Mouse (Mus musculus) lung, postnatal 14 days (tissue): Measurements from ENCODE around the gene Rpl19.

ENCODE experiments used
- DNase-seq: peaks from one replicate; pipeline ENCODE4 v3.0.0; 2021

Rpl19 gene

DNA sequence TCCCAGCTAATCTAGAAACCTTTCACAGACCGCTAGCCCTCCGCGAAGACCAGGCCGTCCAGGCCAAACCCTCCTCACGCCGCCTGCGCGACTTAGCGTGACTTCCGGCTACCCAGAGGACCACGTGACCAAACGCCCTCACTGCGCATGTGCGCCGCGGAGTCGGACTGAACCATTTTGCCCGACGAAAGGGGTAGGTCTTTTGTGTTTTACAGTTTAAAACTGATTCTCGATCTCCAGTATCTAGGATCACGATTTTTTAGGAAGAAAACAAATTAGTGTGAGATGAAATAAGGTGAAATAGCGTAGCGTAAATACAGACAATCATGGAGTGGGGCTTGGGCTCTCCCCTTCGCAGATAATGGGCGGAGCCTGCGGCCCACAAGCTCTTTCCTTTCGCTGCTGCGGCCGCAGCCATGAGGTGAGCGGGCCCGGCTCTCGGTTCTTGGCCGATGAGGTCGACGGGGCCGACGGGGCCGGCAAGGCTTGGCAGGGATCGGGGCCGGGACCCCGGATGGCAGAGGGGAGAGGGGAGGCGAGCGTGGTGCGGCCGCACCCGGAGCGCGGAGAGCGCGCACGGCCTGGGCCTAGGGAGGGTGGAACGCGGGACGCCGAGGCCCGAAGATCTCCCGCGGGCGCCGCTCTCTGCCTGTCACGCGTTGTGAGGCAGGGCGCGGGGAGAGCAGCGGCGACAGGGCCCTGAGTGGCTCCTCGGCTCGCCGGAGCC, at the start of gene Rpl19:
Gene Rpl19, plus strand, starts transcription at position 141 of the 727 bp plus-strand sequence.
- DNase-seq, result peak; percentile 94

DNA sequence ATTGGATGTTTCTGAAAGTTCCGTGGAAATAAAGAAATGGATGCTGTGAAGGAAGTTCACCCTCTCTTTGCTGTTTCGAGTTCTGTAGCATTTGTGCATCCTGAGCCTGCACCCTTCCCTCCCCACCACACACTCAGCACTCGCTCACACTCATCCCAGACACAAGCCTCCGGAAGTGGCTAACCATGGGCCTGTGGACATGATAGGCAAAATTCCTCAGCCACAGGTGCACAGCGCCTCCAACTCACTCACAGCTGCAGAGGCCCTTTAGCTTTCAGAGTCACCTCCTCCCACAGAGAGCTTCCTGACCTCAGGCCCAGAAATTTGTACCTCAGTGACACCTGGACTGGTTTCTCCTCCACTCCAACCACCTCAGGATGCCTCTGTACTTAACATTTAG, 48.7 kb upstream of the Rpl19 start:
- DNase-seq, result no peak

DNA sequence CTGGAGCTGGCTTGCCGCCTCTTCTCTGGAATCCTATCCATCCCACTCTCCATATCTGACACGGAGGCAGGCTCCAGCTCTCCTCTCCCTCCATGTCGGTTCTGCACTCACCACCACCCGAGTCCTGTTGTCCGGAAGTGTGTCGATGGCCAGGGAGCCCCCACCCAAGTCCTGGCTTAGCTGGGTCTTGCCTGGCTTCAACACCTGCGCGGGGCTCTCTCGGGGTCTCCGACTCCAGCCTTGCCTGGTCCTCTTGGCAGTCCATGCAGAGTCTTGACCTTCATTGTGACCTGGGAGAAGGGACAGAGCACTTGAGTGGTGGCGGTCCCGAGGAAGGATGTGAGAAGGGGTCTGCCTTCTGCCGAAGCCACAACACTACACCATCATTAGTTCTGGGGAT, 48.1 kb upstream of the Rpl19 start:
- no peak for DNase-seq

DNA sequence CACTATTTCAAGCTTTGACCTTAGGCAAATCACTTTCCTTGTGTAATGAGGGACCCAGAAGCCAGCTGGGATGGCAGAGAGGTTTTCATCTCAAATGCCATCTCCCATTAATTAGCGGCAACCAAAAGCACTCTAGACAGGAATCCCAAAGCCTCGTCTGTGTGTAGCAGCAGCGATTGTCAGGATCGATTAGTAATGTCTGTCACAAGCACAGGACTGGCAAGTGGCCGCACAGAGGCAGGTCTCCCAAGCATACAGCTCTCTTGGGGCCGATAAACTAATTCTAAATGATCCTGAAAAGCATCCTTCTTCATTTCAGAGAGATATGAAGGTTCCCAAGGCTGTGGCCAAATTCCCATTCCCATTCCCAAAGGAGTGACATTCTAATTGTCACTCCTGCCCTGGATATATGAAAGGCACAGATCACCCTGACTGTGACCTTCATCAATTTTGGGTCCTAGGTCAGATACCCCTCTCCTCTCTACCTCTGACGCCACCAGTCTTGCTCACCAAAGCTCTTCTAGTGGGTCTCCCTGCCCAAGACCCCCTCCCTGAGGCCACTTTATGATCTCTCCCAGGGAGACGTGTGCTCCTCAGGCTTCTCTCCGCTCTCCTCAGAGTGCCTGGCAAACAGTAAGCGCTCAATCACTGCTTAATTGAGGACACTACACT, 46.5 kb upstream of the Rpl19 start:
- DNase-seq, result no peak

DNA sequence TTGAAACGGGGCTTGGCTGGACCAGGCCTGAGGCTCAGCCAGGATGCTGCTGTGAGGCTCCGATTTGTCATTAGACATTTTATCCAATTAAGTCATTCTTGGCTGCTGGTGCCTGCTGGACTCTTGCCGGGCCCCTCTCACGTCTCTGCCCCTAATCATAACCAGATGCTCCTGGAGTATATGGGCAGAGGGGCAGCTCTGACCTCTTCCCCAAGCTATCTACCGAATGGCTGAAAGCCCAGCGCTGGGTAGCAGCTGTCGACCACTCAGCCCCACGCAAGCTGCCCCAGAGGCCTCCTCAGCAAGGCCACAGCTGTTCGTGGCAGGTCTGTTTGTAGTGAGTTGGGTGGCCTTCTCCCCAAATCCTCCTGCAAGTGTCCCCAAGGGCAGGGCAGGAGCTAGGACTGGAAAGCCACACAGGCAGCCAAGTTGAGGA, 46.0 kb upstream of the Rpl19 start:
- no peak for DNase-seq

DNA sequence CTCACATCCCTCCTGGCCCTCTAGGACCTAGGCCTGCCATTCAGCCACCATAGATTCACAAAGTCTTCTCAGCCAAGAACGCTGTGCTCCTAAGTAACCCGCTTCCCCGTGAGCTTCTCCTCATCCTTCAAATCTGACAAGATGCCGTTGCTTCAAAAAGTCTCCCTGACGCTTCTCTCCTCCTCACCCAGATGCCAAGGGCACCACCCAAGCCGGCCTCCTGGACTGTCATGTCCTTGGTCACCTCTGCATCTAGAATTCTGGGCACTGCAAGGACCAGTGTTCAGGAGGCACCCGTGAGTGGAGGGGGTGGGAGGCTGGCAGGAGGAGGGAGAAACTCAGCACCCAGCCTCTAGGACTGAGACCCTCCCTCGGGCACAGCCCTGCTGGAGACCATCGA, 43.8 kb upstream of the Rpl19 start:
- DNase-seq, result no peak

DNA sequence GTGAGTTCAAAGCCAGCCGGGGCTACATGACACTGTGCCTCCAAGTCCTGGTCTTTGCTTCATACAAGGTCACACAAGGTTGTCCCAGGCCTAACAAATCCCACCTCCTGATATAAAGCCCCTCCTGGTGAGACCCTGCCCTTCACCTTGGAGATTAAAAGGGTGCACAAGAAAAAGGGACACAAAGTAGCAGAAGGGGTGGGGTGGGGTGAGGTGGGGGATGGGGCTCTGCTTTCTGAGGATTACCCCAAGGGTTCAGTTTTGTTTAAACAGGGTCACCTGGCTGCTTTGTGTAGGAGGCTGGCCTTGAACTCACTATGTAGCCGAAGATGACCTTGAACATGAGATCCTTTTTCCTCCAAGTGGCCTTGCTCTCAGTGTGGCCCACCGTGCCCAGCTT, 43.0 kb upstream of the Rpl19 start:
- no peak for DNase-seq

DNA sequence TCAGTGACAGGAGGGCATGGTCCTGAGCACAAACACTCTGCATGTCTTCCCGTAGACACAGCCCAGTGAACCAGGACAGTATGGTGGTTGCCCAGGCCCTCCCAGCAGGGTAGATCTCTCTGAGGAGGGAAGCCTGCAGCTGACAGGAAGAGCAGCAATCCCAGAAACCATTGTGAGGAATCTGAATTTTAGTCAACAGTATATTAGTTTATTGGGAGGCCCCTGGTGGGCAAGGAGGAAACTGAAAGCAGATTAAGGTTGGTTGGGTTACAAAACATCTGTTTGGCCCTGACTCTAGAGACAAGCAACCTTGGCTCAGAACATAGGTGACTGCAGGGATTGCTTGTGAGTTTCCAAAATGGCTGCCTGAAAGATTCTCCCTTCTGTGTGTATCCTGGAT, 42.5 kb upstream of the Rpl19 start:
- DNase-seq, result no peak

DNA sequence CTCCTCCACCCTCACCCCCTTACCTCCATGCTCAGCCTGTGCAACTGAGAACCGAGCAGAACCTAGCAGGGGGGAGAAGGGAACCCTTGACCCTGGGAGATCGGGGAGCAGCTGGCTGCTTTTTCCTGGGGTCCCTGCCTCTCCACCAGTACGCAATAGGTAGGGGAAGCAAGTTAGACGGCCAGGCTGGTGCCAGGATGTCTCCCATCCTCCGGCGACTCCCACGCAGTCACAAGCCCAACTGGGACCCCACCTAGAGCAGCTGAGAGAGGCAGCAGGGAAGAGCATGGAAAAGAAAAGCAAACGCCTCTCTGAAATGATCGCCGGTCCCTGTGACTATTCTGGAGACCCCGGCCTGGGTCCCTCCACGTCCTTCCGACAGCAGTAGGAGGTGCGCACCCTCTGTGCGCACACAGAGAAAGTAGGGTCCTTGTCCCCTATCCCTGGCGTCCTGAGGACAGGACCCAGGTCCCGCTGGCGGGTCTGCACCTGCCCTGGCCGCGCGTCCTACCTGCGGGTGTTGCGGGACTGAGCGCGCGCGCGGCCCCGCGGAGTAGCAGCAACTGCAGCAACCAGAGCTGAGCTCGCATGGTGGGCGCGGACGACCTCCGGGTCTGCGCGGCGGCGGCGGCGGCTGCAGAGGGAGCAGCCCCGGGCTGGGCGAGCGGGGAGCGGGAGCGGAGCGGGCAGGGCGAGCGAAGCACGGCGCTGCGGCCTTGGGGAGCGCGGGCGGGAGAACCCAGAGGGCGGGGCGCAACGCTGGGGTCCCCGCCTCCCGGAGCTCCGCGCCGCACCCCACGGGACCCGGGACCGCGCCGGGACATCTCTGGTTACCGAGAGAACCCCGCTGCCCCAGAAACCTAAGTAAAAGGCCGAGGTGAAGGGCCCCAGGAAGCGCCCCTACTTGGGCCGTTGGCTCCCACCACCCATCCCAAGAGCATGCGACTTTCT, 40.5 kb upstream of the Rpl19 start, which contains the start of gene Plxdc1:
Gene Plxdc1, minus strand, starts transcription at position 718 of the 951 bp plus-strand sequence.
- peak; percentile 53 for DNase-seq

DNA sequence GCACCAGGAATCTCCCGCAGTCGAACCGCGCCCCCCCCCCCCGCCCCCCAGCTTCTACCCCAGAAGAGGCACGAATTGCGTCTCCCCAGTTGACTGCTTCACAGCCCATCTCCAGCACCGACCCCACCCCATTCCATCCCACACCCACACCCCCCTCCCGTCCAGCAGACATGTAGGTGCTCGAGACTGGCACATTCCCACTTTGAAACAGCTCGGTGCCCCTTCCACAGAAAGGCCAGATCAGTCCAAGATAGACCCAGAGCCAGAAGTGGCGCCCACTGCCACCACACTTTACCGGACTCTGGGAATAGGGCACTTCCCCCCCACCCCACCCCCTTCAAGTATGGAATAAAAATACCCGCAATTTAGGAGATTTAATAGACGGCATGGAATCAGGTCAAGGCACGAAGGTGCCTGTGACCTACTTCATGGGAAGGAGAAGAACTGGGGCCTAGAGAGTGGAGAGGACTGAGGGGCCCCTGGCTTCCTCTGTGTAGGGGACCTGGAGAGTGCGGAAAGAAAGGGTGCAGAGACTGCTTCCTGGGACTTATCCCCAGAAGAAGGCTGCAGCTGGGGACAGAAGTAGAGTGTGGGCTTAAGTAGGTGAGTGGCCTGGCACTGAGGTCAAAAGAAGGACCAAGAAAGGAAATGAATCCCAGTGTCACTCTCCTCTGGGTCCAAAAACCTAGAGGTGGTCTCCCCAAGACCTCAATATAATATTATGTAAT, 39.6 kb upstream of the Rpl19 start:
- no peak for DNase-seq

DNA sequence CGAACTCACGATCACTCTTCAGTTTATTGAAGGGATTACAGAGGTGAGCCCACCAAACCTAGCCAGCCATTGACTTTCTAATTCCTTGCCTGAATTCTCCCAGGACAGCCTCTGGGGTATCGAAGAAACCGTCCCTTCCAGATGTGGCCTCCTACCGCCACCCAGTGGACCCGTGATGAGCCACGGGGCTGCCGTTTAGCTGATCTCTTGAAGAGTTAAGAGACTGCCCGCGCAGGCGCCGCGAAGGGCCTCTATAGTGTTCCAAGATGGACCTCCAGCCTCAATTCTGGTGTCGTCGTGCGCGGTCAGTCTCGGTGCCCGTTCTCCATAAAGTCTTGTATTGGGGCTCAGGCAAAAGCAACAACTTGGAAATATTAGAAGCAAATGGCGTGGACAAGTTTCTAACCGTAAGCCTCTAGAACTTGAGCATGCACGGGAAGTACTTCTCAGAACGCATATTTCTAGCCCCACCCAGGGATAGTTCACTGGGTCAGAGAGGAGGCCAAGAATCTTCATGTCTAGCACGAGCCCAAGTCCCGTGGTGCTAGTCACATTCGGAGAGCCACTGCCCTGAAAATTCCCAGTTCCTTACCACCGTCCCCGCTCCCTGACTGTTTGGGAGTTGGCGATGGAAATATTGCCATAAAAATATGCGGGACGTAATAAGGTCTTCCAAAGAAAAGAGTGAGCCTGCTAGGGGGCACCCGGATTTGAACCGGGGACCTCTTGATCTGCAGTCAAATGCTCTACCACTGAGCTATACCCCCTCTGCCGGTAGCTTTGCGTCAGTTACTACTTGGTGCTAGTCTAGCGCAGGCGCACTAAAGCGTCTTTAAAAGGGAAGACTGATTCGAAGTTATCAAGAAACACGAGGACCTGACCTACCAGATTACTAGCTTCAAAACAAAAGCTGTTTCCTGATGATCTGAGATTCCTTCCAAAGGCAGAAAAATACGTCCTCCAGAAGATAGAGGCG, 38.7 kb upstream of the Rpl19 start:
- peak; percentile 95 for DNase-seq

DNA sequence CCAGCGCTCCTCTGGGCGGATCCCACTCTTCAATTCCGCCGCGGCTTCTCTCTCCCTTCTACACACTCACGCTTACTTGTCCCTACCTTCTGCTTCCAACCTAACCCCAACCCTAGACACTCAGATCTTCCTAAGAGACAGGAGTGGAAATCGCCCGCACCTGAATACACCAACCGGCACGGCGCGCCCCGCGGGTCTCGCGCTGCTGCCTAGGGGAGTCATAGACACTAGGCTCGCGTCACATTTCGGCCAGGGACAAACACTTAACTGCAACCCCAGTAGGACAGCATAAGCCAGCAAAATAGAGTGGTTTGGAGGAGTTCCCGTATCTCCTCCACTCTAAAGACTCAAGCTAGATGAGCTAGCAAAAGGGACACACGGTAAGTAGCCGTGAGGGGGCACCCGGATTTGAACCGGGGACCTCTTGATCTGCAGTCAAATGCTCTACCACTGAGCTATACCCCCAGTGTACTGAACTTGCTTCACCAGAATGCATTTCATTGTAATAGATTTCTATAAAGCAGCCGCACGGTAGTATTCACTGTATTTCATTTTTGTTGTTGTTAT, 37.9 kb upstream of the Rpl19 start:
- peak; percentile 92 for DNase-seq

DNA sequence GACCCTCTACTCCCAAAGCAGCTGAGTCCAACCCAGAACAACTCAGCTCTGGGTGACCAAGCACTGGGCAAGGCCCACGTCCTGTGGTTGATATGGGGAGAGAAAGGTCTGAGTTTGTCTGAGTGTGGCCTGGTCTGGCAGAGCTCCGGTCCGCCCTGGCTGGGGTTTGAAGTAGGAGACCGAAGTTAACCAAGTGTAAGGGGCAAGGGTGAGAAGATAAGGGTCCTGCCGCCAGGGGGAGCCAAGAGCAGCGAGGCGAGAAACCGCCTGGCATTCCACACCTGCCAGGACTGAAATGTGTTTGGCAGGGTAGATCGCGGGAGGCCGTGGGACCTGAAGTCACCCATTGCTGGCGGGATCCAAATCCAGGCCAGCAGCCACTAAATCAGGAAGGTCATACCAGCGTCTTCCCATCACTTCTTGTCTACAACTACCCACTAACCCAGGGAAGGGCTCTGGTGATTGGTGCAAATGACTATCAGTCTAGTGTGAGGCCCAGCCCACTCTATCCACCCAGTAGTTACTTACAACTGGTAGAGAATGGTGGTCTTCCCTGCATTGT, 31.9 kb upstream of the Rpl19 start:
- peak; percentile 90 for DNase-seq

DNA sequence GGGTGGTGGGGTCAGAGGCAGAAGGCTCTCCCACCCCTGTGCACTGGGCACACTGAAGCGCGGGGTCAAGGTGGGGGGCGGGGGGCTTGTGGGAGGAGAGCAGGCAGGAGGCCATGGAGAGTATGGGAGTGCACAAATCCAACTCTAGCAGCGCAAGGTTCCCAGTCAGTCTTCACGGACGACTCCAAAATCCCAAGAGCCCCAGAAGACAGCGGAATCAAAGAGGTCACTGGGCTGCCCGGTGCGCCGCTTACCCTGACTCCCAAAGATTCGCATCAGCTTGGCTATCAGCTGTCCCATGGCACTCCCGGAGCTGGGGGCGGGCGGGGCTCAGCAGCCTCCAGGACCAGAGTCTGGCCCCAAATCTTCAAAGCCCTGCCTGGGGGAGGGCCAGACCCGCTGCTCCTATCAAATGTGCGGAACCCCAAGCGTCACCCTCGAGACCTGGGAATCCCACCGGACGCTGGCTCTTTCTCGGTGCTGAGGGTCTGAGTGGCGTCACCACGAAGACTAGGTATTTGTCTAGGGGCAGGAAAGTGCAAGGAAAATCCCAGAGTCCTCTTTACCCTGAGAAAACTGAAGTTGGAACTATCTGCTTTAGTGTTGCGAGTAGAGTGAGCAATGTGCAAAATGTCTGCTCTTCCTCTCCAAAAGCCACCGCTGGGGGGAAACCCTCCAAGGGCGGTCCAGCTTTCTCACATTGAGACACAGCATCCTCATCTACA, 30.8 kb upstream of the Rpl19 start, which contains the start of gene Arl5c:
Gene Arl5c, minus strand, starts transcription at position 618 of the 725 bp plus-strand sequence.
- peak; percentile 55 for DNase-seq

DNA sequence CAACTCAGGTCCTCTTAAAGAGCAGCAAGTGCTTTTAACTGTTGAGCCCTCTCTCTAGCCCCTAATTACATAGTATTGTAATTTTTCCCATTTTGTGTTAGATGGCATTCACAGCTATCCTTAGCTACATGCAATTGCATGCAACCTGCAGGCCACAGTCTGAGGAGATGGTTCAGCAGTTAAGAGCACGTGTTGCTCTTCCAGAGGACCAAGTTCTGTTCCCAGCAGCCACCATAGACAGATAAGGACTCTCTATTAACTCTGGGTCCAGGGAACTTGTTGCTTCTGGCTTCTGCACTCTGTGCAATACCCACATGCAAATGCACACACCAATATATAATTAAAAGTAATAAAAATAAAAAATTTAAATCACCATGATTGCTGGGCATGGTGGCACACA, 29.8 kb upstream of the Rpl19 start:
- DNase-seq, result no peak

DNA sequence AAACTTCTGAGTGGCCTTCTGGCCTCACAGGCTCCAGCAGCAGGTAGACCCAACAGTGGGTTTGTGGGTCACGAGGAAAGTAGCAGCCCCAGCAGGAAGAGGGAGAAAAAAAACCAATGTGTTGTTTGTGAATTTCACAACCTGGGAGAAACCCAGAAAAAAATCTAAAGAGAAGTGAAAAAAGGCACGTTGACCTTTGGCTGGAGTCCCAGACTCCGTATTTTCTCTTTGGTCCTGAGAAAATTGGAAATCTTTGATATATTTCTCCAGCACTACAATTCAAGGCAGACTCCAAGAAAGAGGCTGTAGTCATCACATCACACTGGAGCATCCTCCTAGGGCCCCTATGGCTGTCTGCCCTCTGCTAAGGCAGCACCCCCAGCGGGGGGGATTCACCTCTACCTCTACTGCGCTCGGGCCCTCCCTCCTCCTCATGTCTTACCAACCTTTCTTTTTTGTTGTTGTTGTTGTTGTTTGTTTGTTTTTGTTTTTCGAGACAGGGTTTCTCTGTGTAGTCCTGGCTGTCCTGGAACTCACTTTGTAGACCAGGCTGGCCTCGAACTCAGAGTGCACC, 29.0 kb upstream of the Rpl19 start:
- DNase-seq, result no peak

DNA sequence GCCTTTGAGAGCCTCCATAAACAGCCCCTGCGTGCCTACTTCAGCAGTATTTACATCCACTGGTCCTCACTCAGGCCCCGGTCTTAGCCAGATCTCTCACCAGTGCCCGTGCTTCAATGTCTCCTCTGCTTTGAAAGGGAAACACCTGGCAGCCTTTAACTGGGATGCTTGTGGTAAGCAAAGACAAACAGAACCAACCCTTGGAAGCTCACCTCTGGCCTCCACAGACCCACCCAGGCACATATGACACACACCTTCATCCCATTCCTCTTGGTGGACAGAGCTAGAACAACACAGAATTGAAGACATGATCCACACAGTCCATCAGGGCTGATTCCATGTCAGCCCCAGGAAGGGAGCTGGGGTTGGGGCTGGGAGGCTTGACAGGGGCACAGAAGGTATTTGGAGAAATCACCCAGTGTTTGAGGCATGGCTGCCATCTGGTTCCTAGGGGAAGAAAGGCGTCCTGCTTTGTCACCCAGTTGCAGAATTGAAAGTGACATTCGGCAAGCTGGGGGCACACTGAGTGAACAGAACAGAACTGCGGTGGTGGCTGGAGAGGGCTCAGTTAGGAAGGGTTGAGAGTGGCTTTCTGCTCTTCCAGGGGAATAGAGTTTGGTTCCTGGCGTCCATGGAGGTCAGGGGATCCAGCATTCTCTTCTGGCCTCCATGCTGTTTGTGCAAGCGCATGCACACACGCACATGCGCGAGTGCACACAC, 28.3 kb upstream of the Rpl19 start:
- DNase-seq, result no peak

DNA sequence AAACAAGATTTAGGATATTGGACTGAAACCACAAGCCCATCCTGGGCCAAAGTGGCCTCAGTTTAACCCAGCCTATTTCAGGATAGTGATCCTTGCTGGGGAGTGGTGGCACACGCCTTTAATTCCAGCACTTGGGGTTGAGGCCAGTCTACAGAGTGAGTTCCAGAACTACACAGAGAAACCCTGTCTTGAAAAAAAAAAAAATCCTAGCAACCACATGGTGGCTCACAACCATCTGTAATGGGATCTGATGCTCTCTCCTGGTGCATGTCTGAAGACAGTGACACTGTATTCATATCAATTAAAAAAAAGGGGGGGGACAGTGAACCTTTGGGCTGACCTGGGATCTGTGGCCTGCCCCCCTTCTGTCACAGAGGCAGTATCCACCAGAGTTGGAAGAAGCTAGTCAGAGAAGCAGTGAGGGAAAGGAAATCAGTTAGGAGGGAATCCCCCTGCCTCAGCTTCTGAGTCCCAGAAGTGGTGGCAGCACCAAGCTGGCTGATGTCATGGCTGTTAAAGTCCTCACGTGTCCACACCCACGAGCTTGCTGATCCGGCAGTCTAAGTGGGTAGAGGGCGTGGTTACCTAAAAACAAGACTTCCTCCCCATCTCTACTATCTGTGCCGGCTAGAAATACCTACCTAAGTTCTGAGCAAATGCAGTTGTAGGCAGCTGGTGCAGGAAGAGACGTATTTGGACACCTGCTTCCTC, 27.5 kb upstream of the Rpl19 start:
- no peak for DNase-seq
